Mouse (Mus musculus) small intestine, adult 2 months (tissue): ENCODE data around the gene Myt1.

Experiments used
- CTCF ChIP-seq: fragments of 200-500 bp; IDR thresholded peaks from 2 replicates; pipeline ENCODE4 v1.5.1; 2012; ENCODE audit warnings: low read depth, mild to moderate bottlenecking, control low read depth, inconsistent platforms, low read length, moderate library complexity, mixed read lengths; ENCODE audit not compliant: insufficient replicate concordance, insufficient read length; ENCODE audit errors: extremely low read depth
- POLR2A ChIP-seq: fragments of 200-500 bp; IDR thresholded peaks from 2 replicates; pipeline ENCODE4 v1.6.1; 2012; ENCODE audit warnings: low read depth, mild to moderate bottlenecking, control low read depth, inconsistent platforms, low read length, moderate library complexity

GRCm38 (mm10) chr2:181795641-181796130, 32.6 kb downstream of the Myt1 start:
- TF ChIP-seq CTCF (no peak), POLR2A (no peak)
